Mouse (Mus musculus) left cerebral cortex, postnatal 4 days (tissue): Measurements from ENCODE around the gene Suclg2. TPM values are rescaled to one million over a fixed set of nuclear protein-coding genes. Genes with fewer than 3 reads are reported as not detected.
"Not testable (repeated sequence)": the region's sequence is repeated elsewhere in the genome, so short reads cannot be mapped to it uniquely, and the experiment has no call there.

ENCODE experiments used
- DNase-seq: peaks from one replicate; pipeline ENCODE4 v3.0.0-alpha.2; 2022
- intact Hi-C: fragments of 180-260 bp; cut with DNase I; formaldehyde crosslinking; loops from one replicate; pipeline ENCODE4 v1.15.1; 2025
- total RNA-seq, 2 experiments: library from RNA; stranded (reverse); gene quantifications; 2 replicates each; pipeline ENCODE4 v1.2.3; 2021

The Suclg2 gene
- total RNA-seq, 2 experiments from 2014 or later = 12.3 to 12.5 TPM

DNA sequence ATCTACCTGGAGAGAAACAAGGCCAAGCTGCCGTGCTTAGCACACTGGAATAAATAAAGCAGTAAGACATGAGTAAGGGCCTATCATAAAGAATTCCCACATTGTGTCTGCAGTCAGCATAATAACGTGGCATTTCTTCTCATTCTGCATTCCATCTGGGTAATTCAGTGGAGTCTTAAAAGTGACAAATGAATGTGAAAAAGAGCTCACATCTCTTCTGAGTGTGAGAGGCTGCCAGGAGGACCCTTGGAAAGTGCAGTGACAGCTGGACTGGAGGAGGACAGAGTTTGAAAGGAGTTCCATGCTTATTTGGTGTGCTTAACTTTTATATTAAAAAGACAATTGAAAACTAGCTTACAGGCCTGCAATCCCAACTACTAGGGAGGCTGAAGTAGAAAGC lies 83.2 kb downstream of the Suclg2 start:
- intact Hi-C loops = no loop called here
- DNase-seq = no peak

DNA sequence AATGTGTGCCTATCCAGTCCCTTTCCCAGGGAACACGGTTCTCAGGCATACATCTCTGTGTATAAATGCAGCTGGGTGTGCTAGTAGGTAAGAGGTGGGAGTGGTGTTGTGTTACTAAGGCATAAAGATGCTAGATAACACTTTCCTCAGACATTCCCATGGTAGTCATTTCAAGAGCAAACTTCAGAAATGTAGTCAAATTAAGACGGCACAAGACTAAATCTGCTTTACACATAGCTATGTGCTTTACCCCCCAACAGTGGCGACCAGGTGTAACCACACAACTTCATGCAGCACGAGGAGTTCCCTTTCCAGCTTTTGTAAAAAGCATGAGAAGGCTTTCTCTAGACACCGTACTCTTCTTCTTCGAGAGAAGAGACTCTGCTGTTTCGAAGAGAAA lies 89.5 kb downstream of the Suclg2 start:
- no peak for DNase-seq
- intact Hi-C loops = no loop called here

DNA sequence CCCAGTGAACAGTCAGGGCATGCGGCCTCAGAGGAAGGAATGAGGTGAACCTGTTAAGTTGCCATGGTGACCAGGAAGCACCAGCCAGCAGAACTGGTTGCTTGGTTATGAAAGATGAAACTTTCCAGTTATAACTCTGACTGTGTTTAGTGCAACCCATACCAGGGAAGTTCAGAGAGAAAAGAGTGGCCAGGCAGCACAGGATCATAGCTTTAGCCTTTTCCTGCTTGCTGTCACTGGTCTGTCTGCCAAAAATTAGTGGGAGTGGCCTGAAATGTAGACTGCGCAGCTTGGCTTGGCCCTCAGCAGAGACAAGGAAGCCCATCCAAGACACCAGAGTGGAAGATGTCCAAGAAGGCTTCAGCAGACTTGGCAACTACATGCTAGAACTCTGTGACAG lies 96.8 kb downstream of the Suclg2 start:
- intact Hi-C loops = no loop called here
- peak; percentile 76 for DNase-seq

DNA sequence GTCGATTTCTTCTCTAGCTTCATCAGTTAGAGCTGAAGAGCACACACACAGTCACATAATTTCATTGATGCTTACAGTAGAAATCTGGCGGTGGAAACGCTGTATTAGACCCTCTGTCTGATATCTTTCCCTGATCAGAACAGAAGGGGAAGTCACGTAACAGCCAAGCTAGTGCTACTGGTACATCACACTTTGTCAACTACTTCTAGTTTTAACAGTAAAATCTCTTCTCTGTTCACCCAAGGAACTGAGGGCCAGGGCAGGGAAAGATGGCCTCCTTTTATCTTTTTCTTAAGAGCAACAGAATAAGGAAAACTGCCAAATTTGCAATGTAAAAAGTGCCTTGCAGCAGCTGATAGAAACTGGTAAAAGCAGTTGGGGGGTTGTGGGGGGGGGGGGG lies 97.8 kb downstream of the Suclg2 start:
- intact Hi-C loops = no loop called here
- DNase-seq = no peak

DNA sequence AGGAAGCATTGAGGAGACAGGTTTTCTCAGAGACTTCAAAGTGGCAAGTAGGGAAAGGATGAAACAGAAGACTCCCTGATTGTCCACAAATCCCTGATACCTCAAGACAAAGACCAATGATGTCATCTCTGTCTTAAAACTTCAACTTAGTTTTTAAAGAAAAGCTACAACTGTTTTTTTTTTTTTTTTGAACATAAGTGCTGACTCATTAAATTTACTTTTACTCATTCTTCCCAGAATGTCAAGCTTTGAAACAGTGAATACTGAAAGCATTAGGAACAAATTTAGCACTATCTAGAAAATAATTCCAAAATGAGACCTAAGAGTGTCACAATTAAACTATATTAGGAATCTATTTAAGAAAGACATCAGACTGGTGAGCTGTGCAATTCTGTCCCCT lies 98.8 kb downstream of the Suclg2 start:
- intact Hi-C loops = no loop called here
- no peak for DNase-seq

DNA sequence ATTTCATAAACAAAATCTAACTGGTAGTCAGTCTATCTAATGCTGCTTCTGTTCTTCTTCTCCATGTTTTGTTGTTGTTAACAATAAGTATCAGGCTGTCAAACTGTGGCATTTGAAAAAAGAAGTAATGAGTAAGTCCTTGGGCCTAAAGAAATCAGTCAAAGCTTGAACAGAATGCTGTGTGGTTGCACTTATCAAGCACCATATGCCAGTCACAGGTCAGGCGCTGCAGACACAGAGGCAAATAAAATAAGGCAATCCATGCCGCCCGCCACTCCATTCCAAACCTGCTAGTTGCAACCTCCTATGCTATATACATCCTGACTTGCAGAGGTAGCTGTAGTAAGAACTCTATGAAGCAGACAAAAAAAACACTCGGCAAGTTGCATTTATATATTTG lies 100.2 kb downstream of the Suclg2 start:
- DNase-seq = no peak
- intact Hi-C loops = no loop called here

DNA sequence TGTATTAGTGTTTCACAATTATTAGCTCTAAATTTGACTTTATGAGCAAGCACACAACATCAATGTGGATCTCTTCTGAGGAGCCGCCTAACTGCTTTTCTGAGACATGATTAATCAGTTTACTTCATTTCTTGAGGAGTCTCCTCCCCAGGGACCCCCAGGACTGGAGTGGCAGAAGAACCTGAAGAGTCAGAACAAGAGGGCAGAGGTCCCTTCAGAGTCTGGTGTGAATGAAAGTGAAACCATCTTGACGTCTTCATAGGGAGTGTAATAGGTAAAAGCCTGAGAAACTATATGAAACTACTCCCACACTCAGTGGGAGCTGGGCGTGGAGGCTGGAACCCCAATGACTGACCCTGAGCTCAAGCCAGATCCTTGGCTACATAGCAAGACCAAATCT lies 105.4 kb downstream of the Suclg2 start:
- intact Hi-C loops = no loop called here
- DNase-seq = no peak

DNA sequence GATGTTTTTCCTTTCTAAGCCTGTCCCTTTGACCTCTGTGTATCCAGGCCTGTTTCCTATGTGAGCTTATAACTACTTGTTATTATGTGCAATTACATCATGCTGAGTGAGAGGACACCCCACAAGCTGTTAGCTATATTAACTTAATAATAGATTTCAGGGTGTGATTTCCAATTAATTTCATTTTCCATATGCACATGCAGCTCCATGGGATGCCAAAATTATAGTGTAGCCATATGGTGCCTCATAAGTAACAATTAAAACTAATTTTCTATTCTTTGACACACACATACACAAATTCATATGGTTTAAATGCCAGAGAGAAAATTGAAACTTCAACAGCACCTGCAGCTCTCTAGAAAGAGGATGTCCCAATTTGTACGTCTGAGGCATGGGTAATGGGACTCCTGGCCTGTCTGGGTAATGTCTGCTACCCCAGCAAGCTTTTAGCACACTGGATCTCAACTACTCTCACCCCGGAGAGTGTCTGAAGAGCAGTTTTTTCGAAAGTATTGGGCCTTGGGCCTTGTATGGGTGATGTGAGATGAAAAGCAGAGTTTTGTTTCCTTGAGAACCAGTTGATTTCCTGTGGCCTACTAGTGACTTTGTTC lies 106.1 kb downstream of the Suclg2 start:
- DNase-seq = no peak
- intact Hi-C loops = no loop called here

DNA sequence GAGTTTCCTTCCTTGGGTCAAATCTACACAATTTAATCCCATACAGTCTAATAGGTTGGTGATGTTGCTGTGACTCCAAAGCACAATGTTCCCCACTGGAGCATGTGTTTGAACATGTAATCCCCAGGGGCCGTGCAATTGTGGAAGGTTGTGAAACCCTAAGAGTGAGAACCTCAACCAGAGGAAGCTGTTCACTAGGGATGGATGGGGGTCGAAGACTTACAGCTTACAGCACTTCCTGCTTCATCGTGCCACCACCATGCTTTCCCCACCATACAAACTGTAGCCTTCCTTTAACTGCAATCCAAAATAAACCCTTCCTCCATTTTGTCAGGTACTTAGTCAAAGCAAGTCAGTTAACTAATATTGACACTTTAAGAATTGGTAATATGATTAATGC lies 107.5 kb downstream of the Suclg2 start:
- intact Hi-C loops = no loop called here
- no peak for DNase-seq

DNA sequence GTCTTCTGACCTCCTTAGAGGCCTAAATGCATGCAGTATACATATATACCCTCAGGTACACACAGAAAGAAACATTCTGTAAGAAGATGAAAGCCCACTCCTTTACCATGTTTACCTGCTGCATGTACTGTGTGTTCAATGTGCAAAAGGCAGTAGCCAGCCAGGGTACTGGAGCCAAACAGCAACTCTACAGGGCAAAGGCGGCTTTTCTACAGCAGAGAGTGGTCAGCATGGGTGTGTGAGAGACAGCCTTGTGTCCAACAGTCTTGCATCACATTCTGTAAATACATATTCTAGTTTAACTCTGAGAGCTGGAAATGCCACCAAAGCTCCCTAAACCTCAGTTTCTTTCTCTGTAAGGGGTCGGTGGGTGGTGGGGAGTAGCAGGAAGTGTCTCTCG lies 110.5 kb downstream of the Suclg2 start:
- no peak for DNase-seq
- intact Hi-C loops = no loop called here

DNA sequence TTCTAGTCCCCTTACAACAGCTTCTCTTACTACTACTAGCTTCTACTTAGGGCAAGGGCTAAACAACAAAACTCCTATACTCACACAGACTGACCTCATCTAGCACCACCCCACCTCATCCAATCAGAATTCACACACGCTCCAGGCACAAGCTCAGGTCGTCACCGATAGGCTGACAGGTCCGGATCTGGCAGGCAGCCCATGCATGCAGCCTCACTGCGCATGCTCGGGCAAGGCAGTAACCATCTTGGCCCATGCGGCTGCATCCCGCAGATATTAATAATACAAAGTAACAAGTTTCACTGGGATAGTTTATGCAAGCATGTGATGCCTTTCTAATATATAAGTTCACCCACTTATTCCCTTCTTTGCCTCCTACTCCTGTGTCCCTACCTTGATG lies 117.9 kb downstream of the Suclg2 start:
- DNase-seq, intact Hi-C loops: not testable (repeated sequence)

DNA sequence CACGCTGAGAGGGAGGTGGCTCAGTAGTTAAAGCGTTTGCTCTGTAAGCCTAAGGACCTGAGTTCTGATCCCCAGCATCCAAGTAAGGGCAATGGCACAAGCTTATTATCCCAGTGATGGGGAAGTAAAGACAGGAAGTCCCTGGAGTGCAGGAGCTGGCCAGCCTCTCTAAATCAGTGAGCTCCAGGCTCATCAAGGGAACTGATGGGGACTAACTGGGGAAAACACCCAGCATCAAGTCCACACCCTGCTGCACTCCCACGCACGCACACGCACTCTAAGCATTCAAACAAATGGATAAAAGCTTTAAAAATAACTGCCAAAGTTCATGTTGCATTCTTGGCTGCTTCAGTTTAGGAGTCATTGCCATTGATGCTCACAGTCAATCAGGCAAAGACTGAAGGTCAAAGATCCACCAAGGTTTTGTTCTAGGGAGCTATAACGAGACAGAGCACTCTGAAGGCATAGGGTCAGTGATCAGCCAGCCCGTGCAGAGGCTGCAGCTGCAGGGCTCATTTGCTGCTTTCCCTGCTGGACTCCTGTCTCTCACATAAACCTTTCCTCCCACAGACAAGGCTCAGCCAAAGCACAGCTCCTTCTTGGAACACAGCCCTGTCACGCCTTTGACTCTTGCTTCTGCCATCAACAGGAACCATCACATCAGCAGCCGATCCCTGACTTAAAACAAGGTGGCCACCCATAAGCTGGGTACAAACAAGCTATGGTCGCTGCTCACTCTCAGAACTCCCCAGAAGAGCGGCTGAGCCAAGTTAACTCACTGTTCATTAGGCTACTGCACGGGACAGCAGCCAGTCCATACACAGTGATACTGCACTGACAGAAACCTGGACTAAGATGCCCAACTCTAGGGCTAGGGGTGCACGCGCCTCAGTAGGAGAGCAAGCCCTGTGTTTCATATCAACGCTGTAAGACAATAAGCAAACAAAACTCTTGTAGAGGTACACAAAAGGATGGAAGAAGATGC lies 121.5 kb downstream of the Suclg2 start:
- peak; percentile 56 for DNase-seq
- intact Hi-C loops = no loop called here

DNA sequence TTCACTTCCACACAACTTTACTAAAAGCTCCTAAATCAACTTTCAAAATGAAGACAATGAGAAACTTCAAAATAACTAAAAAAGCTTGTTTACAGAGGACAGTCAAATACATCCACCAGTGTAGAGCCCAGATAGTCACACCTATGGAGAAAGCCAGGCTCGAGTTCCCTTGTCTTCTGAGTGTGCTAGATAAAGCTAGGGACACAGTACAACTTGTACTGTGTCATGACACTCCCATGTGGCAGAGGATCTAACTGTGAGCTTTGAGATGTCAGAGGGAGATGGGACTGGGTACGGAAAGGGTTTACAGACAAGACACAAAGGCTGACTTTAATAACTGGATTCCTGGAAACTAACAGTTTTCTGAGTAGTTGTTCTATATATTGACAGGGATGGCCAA lies 122.7 kb downstream of the Suclg2 start:
- intact Hi-C loops = no loop called here
- DNase-seq = no peak

DNA sequence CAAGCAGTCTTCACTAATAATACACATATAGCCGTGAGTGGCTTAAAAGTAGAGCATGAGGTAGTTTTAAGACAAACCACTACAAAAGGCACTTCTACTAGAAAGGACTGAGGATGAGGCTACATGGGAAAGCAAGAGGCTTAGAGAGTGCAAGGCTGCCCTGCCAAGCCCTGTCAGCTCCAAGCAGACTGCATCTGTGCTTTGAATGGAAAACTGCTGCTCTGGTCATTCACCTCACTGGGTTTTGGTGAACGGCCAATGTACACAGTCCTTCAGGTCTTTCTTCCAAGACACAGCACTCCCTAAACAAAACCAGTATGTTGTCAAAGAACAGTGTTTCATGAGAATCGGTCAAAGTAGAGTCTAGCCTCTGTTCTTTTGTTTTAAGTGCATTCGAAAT lies 124.4 kb downstream of the Suclg2 start:
- peak; percentile 75 for DNase-seq
- intact Hi-C loops = no loop called here

DNA sequence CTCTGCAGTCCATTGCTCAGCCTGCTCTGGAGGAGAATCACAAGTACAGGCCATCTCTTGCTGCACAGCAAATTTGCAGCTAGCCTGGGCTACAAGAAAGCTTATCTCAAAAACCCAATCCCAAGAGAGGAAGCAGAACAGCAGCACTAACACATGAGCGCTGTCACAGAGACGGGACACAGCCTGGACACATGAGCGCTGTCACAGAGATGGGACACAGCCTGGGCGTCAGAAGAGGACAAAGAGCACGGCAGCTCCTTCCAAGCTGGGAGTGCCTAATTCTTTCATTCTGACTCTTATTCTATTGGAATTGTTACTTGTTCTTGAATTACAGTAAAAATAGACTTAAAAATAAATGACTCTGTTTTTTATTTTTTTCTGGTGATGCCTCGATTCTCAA lies 126.2 kb downstream of the Suclg2 start:
- no peak for DNase-seq
- intact Hi-C loops = no loop called here

DNA sequence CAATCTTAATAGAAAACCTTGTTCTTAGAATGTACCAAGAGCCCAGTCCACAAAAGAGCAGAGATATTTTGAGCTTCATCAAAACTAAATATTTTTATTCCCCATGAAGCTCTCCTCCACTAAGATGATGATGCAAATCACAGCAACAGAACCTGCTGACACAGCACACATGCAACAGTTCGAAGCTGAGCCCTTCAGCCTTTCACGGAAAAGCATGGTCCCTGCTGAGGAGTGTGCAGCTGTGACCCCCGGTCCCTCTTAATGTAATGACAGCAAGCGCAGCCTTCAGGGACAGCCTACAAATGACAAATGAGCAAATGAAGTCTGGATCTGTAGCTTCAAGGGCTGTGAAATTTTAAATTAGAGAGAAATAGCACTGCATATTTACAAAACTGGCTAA lies 128.1 kb downstream of the Suclg2 start:
- no peak for DNase-seq
- intact Hi-C loops = no loop called here

DNA sequence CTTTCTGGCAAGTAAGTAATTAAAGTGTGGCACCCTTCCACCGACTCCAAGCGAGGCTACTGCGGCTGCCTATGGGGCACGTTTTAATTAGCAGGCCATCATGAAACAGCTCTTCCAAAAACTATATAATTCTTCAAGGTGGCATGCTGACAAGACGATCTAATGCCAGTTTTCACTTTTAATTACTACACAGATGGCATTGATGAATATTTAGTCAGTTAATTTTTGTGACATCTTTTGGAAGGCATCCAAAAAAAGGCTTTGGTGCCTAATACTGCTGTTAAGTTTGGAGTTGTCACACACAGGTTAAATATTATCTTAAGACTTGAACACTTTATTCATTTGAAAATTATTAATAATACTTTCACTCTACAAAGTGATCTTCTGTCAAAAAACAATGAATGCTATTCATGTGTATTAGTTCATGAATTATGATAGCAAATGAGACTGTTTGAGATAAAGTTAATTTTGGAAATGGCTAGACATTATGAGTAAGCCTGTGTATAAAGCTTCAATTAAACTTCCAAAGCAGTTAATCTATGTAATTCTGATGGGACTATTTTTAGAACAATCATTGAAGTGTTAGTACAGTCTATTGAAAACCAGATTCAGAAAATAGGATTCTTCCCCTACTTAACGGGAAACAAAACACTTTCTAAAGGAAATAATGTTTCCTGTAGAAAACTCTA lies 131.3 kb downstream of the Suclg2 start:
- intact Hi-C loops = no loop called here
- peak; percentile 30 for DNase-seq

DNA sequence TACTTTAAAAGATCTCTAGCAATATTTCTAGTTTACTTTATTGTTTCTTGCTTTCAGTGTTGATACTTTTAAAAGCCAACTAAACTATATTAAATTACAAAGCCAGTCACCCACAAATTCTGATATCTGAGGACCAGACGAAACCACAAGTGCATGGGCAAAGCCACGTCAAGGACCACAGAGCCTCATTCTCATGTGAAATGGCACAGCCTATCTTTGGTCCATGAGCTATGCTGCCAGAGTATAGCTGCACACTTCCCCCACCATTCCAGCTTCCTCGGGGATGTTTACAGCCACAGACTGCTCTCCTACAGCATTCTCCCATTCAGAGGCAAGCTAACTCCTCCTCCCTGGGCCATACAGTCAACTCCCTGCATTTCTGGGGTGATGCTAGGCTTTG lies 136.7 kb downstream of the Suclg2 start:
- intact Hi-C loops = no loop called here
- DNase-seq = no peak

DNA sequence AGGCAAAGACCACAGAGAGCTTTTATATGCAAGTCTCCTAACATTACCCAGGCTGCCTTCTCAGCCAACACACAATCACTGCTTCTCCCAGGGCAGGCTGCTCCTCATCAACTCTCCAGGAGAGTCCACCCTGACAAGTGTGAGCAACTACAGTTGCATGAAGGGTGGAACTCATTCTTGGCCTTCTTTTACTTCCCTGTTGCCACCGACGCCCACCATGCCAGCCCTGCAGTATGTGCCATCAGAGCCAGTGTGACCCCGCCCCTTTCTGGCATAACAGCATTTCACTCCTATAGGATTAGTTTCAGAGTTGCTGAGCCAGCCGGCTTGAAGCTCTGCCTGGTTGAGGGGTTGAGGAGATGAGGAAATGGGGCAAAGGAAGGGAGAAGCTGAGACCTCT lies 138.8 kb downstream of the Suclg2 start:
- DNase-seq = peak; percentile 60
- intact Hi-C loops = no loop called here

DNA sequence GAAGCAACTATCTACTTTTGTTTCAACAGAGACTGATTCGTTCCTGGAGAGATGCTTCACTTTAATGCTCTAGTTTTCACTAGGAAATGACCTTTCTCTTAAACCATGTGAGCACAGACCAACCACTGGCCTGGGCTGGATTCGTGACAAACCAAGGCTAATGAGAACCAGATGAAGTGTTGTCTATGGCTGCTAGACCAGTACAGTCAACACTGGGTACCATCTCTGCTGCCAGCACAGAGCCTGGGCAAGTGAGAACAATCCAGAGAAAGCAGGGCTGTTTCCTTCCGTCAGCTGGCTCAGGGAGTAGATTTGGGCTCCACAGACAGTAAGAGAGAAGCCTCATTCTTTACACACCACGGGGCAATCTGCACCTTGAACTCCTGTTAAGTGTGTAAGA lies 143.1 kb downstream of the Suclg2 start:
- intact Hi-C loops = no loop called here
- no peak for DNase-seq

DNA sequence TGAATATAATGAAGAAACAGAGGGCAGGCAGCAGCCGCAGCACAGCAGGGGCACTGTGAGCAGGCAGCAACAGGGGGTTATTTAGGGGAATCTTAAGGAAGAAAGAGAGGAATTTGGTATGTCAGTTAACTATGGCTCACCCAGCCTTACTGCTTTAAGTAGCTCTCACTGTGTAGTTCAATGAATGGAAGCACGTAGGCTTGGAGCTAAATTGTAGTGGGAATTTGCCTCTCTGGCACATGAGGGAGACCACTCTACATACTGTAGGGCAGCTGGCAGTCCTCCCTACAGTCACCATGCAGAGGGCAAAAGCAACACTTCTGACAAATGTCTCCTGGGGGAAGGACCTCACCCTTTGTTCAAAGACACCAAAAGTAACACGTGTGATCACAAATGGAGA lies 143.7 kb downstream of the Suclg2 start:
- intact Hi-C loops = no loop called here
- DNase-seq = no peak

DNA sequence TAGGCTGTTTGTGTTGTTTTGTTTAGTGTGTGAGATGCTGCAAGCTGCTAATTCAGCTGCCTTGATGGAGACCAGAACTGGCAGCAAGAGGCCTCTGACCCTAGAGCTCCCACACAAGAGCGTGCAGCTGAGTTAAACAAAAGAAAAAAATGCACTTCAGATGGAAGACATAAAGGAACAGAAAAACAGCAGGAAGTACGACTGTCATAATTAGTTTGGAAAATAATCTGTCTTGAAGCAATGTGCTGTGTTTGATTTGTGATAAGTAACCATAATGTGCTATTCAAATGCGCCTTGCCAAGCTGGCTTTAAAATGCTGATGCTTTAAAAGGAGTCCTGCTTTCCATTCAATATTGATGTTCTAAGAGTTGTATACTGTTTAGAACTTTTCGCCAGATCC lies 144.2 kb downstream of the Suclg2 start:
- DNase-seq = no peak
- intact Hi-C loops = no loop called here
